Mouse (Mus musculus) liver, embryonic 11.5 days (tissue): ENCODE data around the gene Sh3pxd2b. TPM values are rescaled to one million over a fixed set of nuclear protein-coding genes. Genes with fewer than 3 reads are reported as not detected.

ENCODE experiments used
- ATAC-seq: fragments of 200-750 bp; cut with Nextera tagmentation; replicated peaks from 2 replicates; pipeline ENCODE4 v1.8.0; 2017; ENCODE audit warnings: moderate number of reproducible peaks, mild to moderate bottlenecking, moderate TSS enrichment, moderate library complexity; ENCODE audit not compliant: low FRiP score
- DNase-seq: peaks from one replicate; pipeline ENCODE4 v3.0.0-alpha.2; 2017; ENCODE audit warnings: low spot score
- H3K27ac ChIP-seq: fragments of 300-500 bp; sonication (generic); 2 replicates; pipeline ENCODE4 v1.5.1; 2014; ENCODE audit warnings: mild to moderate bottlenecking, low read depth, low read length, control low read depth
- H3K27me3 ChIP-seq: fragments of 300-500 bp; sonication (generic); replicated peaks from 2 replicates; pipeline ENCODE4 v1.6.1; 2014; ENCODE audit warnings: low read length, mixed read lengths; ENCODE audit not compliant: control insufficient read depth, insufficient read depth
- H3K36me3 ChIP-seq: fragments of 300-500 bp; sonication (generic); 2 replicates; pipeline ENCODE4 v1.6.1; 2014; ENCODE audit warnings: mild to moderate bottlenecking, low read length, moderate library complexity, mixed read lengths; ENCODE audit not compliant: control insufficient read depth, insufficient read depth
- H3K4me1 ChIP-seq: fragments of 300-500 bp; sonication (generic); replicated peaks from 2 replicates; pipeline ENCODE4 v1.6.1; 2014; ENCODE audit warnings: low read length, mixed read lengths; ENCODE audit not compliant: control insufficient read depth, insufficient read depth
- H3K4me2 ChIP-seq: fragments of 300-500 bp; sonication (generic); 2 replicates; pipeline ENCODE4 v1.6.1; 2014; ENCODE audit warnings: mild to moderate bottlenecking, control low read depth, moderate library complexity
- H3K4me3 ChIP-seq: fragments of 300-500 bp; sonication (generic); 2 replicates; pipeline ENCODE4 v1.5.1; 2014; ENCODE audit warnings: low read depth, low read length, control low read depth
- H3K9ac ChIP-seq: fragments of 300-500 bp; sonication (generic); 2 replicates; pipeline ENCODE4 v1.6.1; 2014; ENCODE audit warnings: low read depth, low read length, control low read depth
- H3K9me3 ChIP-seq: fragments of 300-500 bp; sonication (generic); 2 replicates; pipeline ENCODE4 v1.6.1; 2016; ENCODE audit warnings: low read length, inconsistent platforms, mixed read lengths; ENCODE audit not compliant: control insufficient read depth
- WGBS: fragments of 180-500 bp; shearing (Covaris S2); extraction: QIAGEN DNeasy Blood & Tissue Kit; methylation state at CpG from one replicate; pipeline ENCODE4 v1.1.7; 2014; 5-methylcytosine and 5-hydroxymethylcytosine counted together
- polyA plus RNA-seq: library from polyadenylated mRNA; unstranded; fragments of >200 nt; fragmentation: Nextera tagmentation; extraction: Ambion mirVana; gene quantifications from 2 replicates; pipeline ENCODE4 v1.2.1, GENCODE M21; 2014

Gene Sh3pxd2b
- polyA plus RNA-seq, 1 experiment from 2014 or later, result 8.2 TPM

DNA sequence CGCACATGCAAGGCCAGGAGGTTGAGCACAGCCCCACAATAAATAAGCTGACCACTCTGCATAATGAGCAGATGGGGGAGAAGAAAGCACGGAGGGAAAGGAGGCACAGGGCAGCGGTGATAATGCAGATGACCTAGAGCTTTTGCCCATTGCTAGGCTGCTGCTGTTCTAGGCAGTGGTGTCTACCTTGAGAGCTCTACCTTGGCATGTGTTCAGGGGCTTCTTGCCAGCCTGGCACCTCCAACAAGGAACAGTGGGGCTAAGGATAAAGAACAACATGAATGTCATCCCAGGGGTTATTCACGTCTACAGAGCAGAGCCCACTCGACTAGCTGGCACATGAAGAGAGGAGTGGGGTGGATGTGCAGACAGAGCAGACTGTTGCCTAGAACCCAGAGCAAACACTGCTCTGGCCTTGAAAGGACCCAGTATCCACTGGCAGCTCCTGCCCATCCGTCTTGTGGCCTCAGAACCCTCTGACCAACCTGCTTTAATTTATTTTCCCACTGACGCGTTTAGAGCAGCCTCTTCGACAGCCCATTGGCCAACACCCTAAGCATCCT, 26.5 kb downstream of the Sh3pxd2b start:
- H3K27ac ChIP-seq, result no peak overlapping the region
- no peaks in the 10 kb centered on the region for H3K27me3 ChIP-seq
- H3K36me3 ChIP-seq, result no peaks in the 10 kb centered on the region; the same call in 1 of the 2 replicates
- H3K4me2 ChIP-seq, result no peak overlapping the region
- no peak for DNase-seq
- ATAC-seq, result no peak
- no peak overlapping the region for H3K9ac ChIP-seq
- no peak overlapping the region for H3K4me3 ChIP-seq
- H3K9me3 ChIP-seq, result no peaks in the 10 kb centered on the region
- 83% methylated on average over 9 of the region's 9 CpGs for WGBS
- no peaks in the 10 kb centered on the region for H3K4me1 ChIP-seq

DNA sequence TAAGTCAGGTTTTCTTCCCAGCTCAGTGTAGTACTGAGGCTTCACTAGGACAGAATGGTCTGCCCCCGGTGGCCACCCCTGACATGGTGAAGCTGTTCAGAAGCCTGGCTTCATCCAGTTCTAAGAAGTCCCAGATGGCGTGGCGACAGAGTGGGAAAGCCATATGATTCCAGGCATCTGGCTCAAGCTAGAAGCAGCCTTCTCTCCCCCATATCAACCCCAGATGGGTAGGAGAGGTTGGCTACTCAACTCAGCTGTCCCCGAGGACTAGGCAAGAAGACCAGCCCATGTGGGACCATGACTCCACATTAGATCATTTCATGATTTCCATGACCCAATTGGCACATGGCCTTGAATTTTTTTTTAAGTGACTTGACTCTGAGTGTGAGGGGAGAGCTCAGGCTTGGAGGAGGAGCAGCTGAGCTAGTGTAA, 27.5 kb downstream of the Sh3pxd2b start:
- H3K4me2 ChIP-seq, result no peak overlapping the region
- DNase-seq, result no peak
- H3K27me3 ChIP-seq, result no peaks in the 10 kb centered on the region
- H3K27ac ChIP-seq, result no peak overlapping the region
- no peak for ATAC-seq
- H3K4me3 ChIP-seq, result no peak overlapping the region
- no peaks in the 10 kb centered on the region for H3K9me3 ChIP-seq
- H3K36me3 ChIP-seq, result no peaks in the 10 kb centered on the region; the same call in 1 of the 2 replicates
- no peak overlapping the region for H3K9ac ChIP-seq
- 81% methylated on average over 4 of the region's 4 CpGs for WGBS
- H3K4me1 ChIP-seq, result no peaks in the 10 kb centered on the region

DNA sequence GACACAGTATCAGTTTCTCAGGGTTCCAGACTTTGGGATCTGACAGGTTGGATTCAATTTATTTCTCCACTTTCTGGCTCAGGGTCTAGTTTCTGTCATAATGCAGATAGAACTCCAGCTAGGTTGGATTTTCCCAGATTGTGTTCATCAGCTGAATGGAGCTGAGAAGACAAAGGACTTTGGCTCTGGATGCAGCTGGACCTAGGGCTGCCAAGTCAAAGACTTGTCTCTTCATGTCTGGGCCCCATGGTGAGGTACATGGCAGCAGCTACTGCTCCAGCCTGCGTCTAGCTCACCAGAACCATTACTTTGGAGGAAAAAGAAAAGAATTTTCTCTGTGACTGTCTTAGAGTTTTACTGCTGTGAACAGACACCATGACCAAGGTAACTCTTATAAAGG, 28.5 kb downstream of the Sh3pxd2b start:
- DNase-seq (no peak), ATAC-seq (no peak)
- H3K27ac ChIP-seq, result no peak overlapping the region
- no peak overlapping the region for H3K4me3 ChIP-seq
- no peak overlapping the region for H3K4me2 ChIP-seq
- no peaks in the 10 kb centered on the region for H3K27me3 ChIP-seq
- no peaks in the 10 kb centered on the region for H3K9me3 ChIP-seq
- no peaks in the 10 kb centered on the region for H3K4me1 ChIP-seq
- H3K36me3 ChIP-seq, result no peaks in the 10 kb centered on the region; the same call in 1 of the 2 replicates
- WGBS, result 79% methylated on average over 1 of the region's 1 CpGs
- no peak overlapping the region for H3K9ac ChIP-seq

DNA sequence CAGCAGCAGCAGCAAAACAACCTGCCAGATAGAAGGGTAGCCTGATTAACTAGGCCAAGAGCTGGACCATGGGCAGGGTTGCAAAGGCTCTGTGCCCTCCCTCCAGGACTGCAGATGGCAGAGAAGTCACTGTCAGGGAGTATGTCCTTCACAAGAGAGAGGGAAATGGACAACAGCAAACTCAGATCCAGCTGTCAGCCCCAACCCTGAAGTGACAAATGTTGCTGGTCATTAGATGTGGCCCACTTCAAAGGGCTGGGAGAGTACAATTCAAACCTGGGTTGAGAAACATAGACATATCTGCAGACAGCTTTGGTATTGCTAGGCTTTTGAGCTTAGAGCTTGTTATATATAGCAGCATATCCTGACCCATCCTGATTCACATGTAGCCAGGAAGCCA, 32.3 kb downstream of the Sh3pxd2b start:
- H3K4me2 ChIP-seq, result no peak overlapping the region
- no peak overlapping the region for H3K4me3 ChIP-seq
- H3K27me3 ChIP-seq, result no peaks in the 10 kb centered on the region
- ATAC-seq, result no peak
- H3K9ac ChIP-seq, result no peak overlapping the region
- H3K4me1 ChIP-seq, result peaks cover 4% of the 10 kb centered on the region
- H3K36me3 ChIP-seq, result no peaks in the 10 kb centered on the region; the same call in 1 of the 2 replicates
- no peak overlapping the region for H3K27ac ChIP-seq
- DNase-seq, result no peak
- no peaks in the 10 kb centered on the region for H3K9me3 ChIP-seq

DNA sequence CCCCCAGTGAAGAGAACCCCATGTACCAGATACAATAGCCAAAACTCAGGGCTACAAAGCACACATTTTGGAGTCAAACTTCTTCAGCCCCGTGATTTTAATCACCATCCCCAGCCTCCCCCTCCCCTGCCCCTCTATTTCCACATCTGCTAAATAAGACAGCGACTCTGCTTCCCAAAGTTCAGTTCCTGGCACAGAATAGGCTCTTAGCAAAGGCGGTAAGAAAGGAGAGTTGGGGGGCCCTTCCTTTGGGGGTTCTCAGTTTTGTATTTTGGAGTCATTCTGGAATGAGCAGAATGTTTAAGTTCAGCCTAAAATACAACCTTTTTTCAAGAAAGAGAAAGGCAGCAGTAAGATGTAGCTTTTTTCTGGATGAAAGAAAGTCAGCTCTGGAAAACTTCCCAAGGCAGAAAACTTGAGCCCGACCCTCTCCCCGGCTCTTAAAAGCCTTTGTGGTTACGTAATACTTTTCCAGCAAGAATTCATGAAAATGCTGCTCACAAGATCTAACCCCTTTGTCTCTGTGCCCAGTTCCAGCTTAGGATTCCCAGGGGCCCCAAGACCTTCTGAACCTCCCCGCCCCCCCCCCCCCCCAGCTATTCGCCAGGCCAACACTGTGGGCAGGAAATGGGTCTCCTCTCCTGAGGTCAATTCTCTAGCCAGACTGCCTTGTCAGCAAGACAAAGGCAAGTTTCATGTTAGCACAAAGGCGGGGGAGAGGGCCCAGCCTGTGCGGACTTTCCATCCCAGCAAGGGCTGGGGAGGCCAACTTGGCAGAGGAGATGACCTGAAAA, 35.9 kb downstream of the Sh3pxd2b start:
- no peak for DNase-seq
- Histone ChIP-seq H3K4me1 (peaks cover 4% of the 10 kb centered on the region), H3K9ac (no peak overlapping the region), H3K4me3 (no peak overlapping the region), H3K27me3 (no peaks in the 10 kb centered on the region), H3K9me3 (no peaks in the 10 kb centered on the region), H3K36me3 (no peaks in the 10 kb centered on the region), H3K27ac (0 out of 2 replicates have a peak overlapping the region, but pooled peaks have one; percentile 41), H3K4me2 (no peak overlapping the region)
- ATAC-seq, result no peak
- 46% methylated on average over 10 of the region's 10 CpGs for WGBS

DNA sequence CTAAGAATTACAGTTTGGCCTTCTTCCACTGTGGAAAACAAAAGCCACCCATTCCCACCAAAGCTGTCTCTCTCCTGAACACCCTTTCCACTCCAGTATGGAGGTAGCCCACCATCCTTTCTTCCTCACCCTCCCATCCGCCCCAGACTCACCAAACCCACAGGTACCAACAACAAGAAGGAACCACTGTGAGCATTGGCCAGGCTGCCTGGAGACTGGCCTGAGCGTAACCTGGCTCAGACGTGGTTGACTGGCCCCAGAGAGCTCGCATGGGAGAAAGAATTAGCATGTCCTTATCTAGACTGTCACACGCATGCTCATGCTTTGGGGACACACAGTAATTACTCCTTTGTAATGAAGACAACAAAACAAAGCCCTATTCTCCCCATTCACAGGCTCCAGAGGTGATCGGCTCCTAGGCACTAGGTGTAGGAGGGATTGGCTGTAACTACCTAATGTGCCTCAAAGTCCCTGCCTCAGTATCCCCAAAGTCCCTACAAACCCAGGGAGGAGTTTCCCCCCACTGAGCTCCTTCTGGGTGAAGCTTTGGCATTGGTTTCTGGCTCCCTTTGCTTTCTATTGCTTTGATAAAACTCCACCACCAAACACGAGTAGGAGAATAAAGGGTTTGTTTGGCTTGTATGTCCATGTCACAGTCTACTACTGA, 36.6 kb downstream of the Sh3pxd2b start:
- Histone ChIP-seq H3K36me3 (no peaks in the 10 kb centered on the region), H3K9ac (no peak overlapping the region; the same call in 1 of the 2 replicates), H3K27me3 (no peaks in the 10 kb centered on the region), H3K9me3 (no peaks in the 10 kb centered on the region), H3K27ac (no peak overlapping the region), H3K4me1 (peaks cover 4% of the 10 kb centered on the region), H3K4me3 (no peak overlapping the region), H3K4me2 (no peak overlapping the region)
- WGBS, result 72% methylated on average over 7 of the region's 7 CpGs
- DNase-seq (no peak), ATAC-seq (no peak)

DNA sequence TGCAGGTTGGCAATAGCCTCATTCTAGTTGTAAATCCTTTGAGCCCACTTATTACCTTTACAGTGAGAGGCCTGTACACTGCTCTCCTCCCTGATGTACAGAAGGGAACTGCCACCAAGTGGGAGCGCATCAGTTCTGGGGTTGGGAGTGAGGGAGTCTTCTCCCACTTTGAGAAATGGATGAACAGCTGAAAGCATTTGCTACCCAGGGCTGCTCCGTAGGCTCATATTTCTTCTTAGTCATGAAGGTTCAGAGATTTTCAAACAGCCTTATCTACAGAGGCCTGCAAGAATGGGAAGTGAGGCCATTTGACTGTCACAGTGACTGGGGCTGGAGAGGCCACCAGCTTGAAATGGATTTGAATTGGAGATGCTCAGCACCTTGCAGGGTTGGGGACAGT, 38.4 kb downstream of the Sh3pxd2b start:
- Histone ChIP-seq H3K4me3 (no peak overlapping the region), H3K36me3 (no peaks in the 10 kb centered on the region), H3K27me3 (no peaks in the 10 kb centered on the region), H3K4me1 (peaks cover 4% of the 10 kb centered on the region), H3K9me3 (no peaks in the 10 kb centered on the region), H3K9ac (no peak overlapping the region), H3K4me2 (no peak overlapping the region), H3K27ac (no peak overlapping the region)
- 77% methylated on average over 2 of the region's 2 CpGs for WGBS
- DNase-seq (no peak), ATAC-seq (no peak)

DNA sequence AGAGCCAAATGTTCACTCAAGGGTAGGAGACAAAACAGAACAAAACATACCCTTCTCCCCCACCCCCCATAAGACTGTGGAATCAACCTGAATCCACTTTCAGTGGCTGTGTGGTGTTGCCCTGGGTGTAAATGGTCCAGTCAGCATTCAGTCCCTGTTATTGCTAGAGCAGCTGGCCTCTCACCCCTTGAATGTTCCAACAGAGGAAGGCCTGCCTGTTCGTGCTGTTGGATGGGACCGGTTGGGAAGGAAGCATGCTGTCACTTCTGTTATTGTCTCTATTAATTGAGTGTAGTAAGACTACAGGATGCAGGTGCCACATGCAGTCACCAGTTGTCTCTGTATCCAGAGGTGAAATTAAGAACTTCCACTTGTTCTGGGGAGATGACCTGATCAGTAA, 40.4 kb downstream of the Sh3pxd2b start:
- no peak overlapping the region for H3K4me2 ChIP-seq
- H3K9ac ChIP-seq, result no peak overlapping the region
- no peak overlapping the region for H3K4me3 ChIP-seq
- H3K36me3 ChIP-seq, result no peaks in the 10 kb centered on the region
- WGBS, result 82% methylated on average over 2 of the region's 2 CpGs
- H3K27me3 ChIP-seq, result no peaks in the 10 kb centered on the region
- H3K9me3 ChIP-seq, result no peaks in the 10 kb centered on the region
- no peak for DNase-seq
- no peak overlapping the region for H3K27ac ChIP-seq
- H3K4me1 ChIP-seq, result peaks cover 4% of the 10 kb centered on the region
- ATAC-seq, result no peak
